Mouse (Mus musculus): ENCODE results near the gene Prkce.

- TF ChIP-seq POLR2A (IDR thresholded peaks at IDR 0.05; ENCODE audit: low read depth, low read length) = no peak
- no peak for TF ChIP-seq CTCF (IDR thresholded peaks at IDR 0.05; ENCODE audit: extremely low read depth, insufficient read length, insufficient replicate concordance, low read depth, low read length)
Observed at GRCm38 (mm10) chr17:86317197-86317596, 149.6 kb downstream of the Prkce start.

All from small intestine, adult 2 months (tissue).